In the genomic region with DNA sequence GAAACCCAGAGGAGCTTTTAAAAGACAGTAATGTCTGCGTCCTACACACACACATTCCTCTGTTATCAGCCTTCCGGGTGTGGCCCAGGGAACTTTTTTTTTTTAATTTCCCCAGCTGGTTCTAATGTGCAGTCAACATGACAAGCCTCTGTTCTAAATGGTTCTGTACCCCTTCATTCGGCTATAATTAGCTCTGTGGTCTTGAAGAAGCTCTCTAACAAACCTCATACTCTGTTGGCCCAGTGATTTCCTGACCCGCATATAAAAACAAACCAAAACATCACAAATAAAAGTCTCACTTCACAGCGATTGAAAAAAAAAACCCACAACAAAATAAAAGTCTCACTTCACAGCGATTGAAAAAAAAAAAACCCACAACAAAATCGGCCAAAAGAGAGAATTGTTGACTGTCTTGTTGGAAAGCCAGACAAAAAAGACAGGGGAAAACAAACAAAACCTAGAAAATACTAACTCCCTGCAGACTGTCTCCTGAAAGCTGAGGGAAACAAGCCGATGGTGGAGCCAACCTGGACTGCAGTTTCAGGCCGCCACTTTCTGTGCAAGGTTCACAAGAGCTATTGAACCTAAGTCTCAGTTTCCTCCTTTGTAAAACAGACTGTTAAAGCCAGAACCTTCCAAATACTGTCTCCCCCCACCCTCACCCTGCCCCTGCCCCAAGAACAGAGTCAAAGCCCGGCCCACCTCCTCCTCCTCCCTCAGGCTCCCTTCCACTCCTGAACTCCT, we compare ENCODE assay signal across 8 mouse cellular contexts. TPM values are rescaled to one million over a fixed set of nuclear protein-coding genes. Genes with fewer than 3 reads are reported as not detected.
DNase-seq lines count a peak whose midpoint lies in the region; ATAC-seq and TF ChIP-seq lines count a peak whose summit lies in the region.

No protein-coding gene starts in this region.

- H3K27me3 ChIP-seq in megakaryocyte, embryonic 14.5 days (replicated peaks): no peaks in the 10 kb centered on the region
- no peaks in the 10 kb centered on the region for H3K27me3 ChIP-seq in intestine, embryonic 16.5 days (replicated peaks; ENCODE audit: control insufficient read depth, insufficient read depth, low read length)

- peak overlapping the region; percentile 98 for H3K9ac ChIP-seq in intestine, embryonic 16.5 days (ENCODE audit: low read depth, low read length)

- peaks cover 87% of the 10 kb centered on the region for H3K4me1 ChIP-seq in megakaryocyte, embryonic 14.5 days
- peaks cover 29% of the 10 kb centered on the region for H3K4me1 ChIP-seq in embryonic fibroblast, embryonic 13.5 days (ENCODE audit: control insufficient read depth, insufficient read depth, low read length)
- H3K4me1 ChIP-seq in intestine, embryonic 16.5 days (ENCODE audit: control insufficient read depth, insufficient read depth, low read length): peaks cover 69% of the 10 kb centered on the region

- peak; percentile 79 for DNase-seq in naive thymus-derived CD4-positive, alpha-beta T cell, adult 2 months (ENCODE audit: low read depth)
- DNase-seq in left cerebral cortex, adult 9 months (ENCODE audit: low spot score in 2 of 2): no peak
- no peak for DNase-seq in urinary bladder, postnatal 10 days (ENCODE audit: low spot score)
- no peak for DNase-seq in left cerebral cortex, adult 11 months (ENCODE audit: low spot score)

- no peak; the same call in 1 of the 2 replicates for TF ChIP-seq POLR2A in embryonic fibroblast, embryonic 13.5 days (IDR thresholded peaks at IDR 0.05; ENCODE audit: low read depth, low read length)

- H3K36me3 ChIP-seq in megakaryocyte, embryonic 14.5 days (replicated peaks; ENCODE audit: low read length): peaks cover 38% of the 10 kb centered on the region
- peaks cover under 1% of the 10 kb centered on the region; the same call in 1 of the 2 replicates for H3K36me3 ChIP-seq in intestine, embryonic 16.5 days (ENCODE audit: control insufficient read depth, insufficient read depth, low read length)

- ATAC-seq in megakaryocyte, adult 5-6 weeks (ENCODE audit: poor library complexity, severe bottlenecking): no peak
- ATAC-seq in intestine, embryonic 16.5 days: no peak

- TF ChIP-seq CTCF in embryonic fibroblast, embryonic 13.5 days (IDR thresholded peaks at IDR 0.05; ENCODE audit: borderline replicate concordance, insufficient read depth, low read length): no peak

- H3K4me3 ChIP-seq in megakaryocyte, embryonic 14.5 days (replicated peaks): peak overlapping the region; percentile 98
- peak overlapping the region; percentile 69 for H3K4me3 ChIP-seq in embryonic fibroblast, embryonic 13.5 days (ENCODE audit: insufficient read depth, low read length)
- peak overlapping the region; percentile 90 for H3K4me3 ChIP-seq in intestine, embryonic 16.5 days (ENCODE audit: low read length)

- H3K9me3 ChIP-seq in megakaryocyte, embryonic 14.5 days: no peaks in the 10 kb centered on the region
- H3K9me3 ChIP-seq in intestine, embryonic 16.5 days (ENCODE audit: control insufficient read depth, low read length): no peaks in the 10 kb centered on the region

- 47% methylated on average over 10 of the region's 10 CpGs for WGBS in intestine, embryonic 16.5 days

- peak overlapping the region; percentile 39 for H3K27ac ChIP-seq in embryonic fibroblast, embryonic 13.5 days (ENCODE audit: insufficient read depth, low read length)
- H3K27ac ChIP-seq in intestine, embryonic 16.5 days (ENCODE audit: low read length): peak overlapping the region; percentile 92

- H3K4me2 ChIP-seq in intestine, embryonic 16.5 days (ENCODE audit: low read depth, low read length): peak overlapping the region; percentile 85

RNA-seq across cellular contexts. Expression of a gene that starts 2.0 kb away (rescaled TPM):
- 40.6 and 61.8 TPM in 2 replicates for polyA plus RNA-seq in megakaryocyte, embryonic 14.5 days (2012; ENCODE audit: insufficient read depth, low replicate concordance)
- total RNA-seq in megakaryocyte, adult 5-6 weeks (2015): 30.2 and 32.5 TPM in 2 replicates
- total RNA-seq in megakaryocyte, adult 5-6 weeks (2017): 89.8 and 106 TPM in 2 replicates
- 165 and 206 TPM in 2 replicates for polyA plus RNA-seq in embryonic fibroblast, embryonic 13.5 days (2011; ENCODE audit: insufficient read length, low read depth, missing spikeins)
- 132 and 137 TPM in 2 replicates for polyA plus RNA-seq in intestine, embryonic 16.5 days (2015; fragmentation: Nextera tagmentation; extraction: Ambion mirVana)

RNA-seq across cellular contexts. Expression of a gene that starts 2.1 kb away (rescaled TPM):
- polyA plus RNA-seq in megakaryocyte, embryonic 14.5 days (2012; ENCODE audit: insufficient read depth, low replicate concordance): 32.0 and 53.9 TPM in 2 replicates
- total RNA-seq in megakaryocyte, adult 5-6 weeks (2015): 23.7 and 27.3 TPM in 2 replicates
- 17.5 and 19.3 TPM in 2 replicates for total RNA-seq in megakaryocyte, adult 5-6 weeks (2017)
- 45.5 and 45.7 TPM in 2 replicates for polyA plus RNA-seq in embryonic fibroblast, embryonic 13.5 days (2011; ENCODE audit: insufficient read length, low read depth, missing spikeins)
- polyA plus RNA-seq in intestine, embryonic 16.5 days (2015; fragmentation: Nextera tagmentation; extraction: Ambion mirVana): 36.4 and 43.5 TPM in 2 replicates
